Mouse (Mus musculus) heart, adult 2 months (tissue): ENCODE results near the gene Il5. TPM values are rescaled to one million over a fixed set of nuclear protein-coding genes. Genes with fewer than 3 reads are reported as not detected.

Experiments
- DNase-seq, 2 experiments: peaks; one replicate each; pipeline ENCODE4 v3.0.0; 2021
- H3K27ac ChIP-seq: fragments of 200-600 bp; 2 replicates; pipeline ENCODE4 v1.8.1; 2022
- H3K27me3 ChIP-seq: fragments of 200-500 bp; 2 replicates; pipeline ENCODE4 v1.6.1; 2012; ENCODE audit warnings: mild to moderate bottlenecking, low read length, inconsistent platforms, mixed read lengths; ENCODE audit not compliant: control insufficient read depth, insufficient read depth
- H3K36me3 ChIP-seq: fragments of 200-500 bp; 2 replicates; pipeline ENCODE4 v1.6.1; 2012; ENCODE audit warnings: low read length, inconsistent platforms; ENCODE audit not compliant: control insufficient read depth, insufficient read depth
- H3K4me1 ChIP-seq: fragments of 200-500 bp; 2 replicates; pipeline ENCODE4 v1.6.1; 2011; ENCODE audit warnings: low read length; ENCODE audit not compliant: control insufficient read depth, insufficient read depth
- H3K4me3 ChIP-seq: fragments of 200-600 bp; 2 replicates; pipeline ENCODE4 v1.8.1; 2022
- H3K79me2 ChIP-seq: fragments of 200-500 bp; replicated peaks from 2 replicates; pipeline ENCODE4 v1.6.1; 2012; ENCODE audit warnings: mild to moderate bottlenecking, inconsistent platforms, low read length, moderate library complexity, mixed read lengths; ENCODE audit not compliant: control insufficient read depth, insufficient read depth
- H3K9ac ChIP-seq: fragments of 200-500 bp; 2 replicates; pipeline ENCODE4 v1.6.1; 2012; ENCODE audit warnings: low read depth, mild to moderate bottlenecking, control low read depth, inconsistent platforms, low read length, mixed read lengths
- CTCF ChIP-seq: fragments of 200-600 bp; IDR thresholded peaks from 2 replicates; pipeline ENCODE4 v1.8.1; 2022; ENCODE audit warnings: antibody characterized with exemption, mild to moderate bottlenecking, moderate library complexity
- EP300 ChIP-seq: fragments of 200-500 bp; IDR thresholded peaks from 2 replicates; pipeline ENCODE4 v1.6.1; 2011; ENCODE audit warnings: low read depth, low read length, control low read depth; ENCODE audit not compliant: insufficient read depth
- POLR2A ChIP-seq: fragments of 200-500 bp; IDR thresholded peaks from 2 replicates; pipeline ENCODE4 v1.6.1; 2011; ENCODE audit warnings: mild to moderate bottlenecking, low read depth, low read length, control low read depth; ENCODE audit not compliant: insufficient read depth
- WGBS: fragments of 180-500 bp; shearing (Covaris S2); methylation state at CpG from one replicate; pipeline ENCODE4 v1.1.7; 2018; 5-methylcytosine and 5-hydroxymethylcytosine counted together
- intact Hi-C: fragments of 180-260 bp; cut with DNase I; formaldehyde crosslinking; loops from one replicate; pipeline ENCODE4 v1.15.1; 2025
- polyA plus RNA-seq: library from polyadenylated mRNA; depleted of rRNA; stranded (reverse); fragments of >200 nt; gene quantifications from 2 replicates; pipeline ENCODE4 v1.2.3, GENCODE M21; 2012
- total RNA-seq, 2 experiments: library from RNA; stranded (reverse); gene quantifications; 2 replicates each; pipeline ENCODE4 v1.2.3; 2021

The Il5 gene
- total and polyA plus RNA-seq, 3 experiments: 0.21 TPM; not detected in 2

DNA sequence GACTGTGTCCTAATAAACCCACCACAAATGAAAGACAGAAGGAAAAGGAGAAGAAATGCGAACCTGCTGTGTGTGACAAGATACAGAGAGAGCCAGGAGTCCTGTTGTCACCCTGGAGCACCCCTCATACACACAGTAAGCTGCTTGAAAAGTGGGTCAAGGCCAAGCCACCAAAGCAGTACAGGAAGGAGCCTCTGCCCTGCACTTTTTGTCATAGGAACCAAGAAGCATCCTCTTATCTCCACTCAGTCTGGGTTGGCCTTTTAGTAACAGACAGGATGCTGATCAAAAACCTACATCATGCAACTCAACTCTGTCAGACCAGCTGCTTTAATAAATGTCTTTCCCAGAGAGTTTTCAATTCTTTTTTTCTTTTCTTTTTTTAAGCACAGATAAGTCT lies 893 bp upstream of the Il5 start:
- WGBS: 67% methylated on average over 1 of the region's 1 CpGs
- intact Hi-C loops: no loop called here
- Histone ChIP-seq H3K4me3 (no peak overlapping the region), H3K9ac (no peak overlapping the region), H3K4me1 (no peaks in the 10 kb centered on the region), H3K27ac (no peak overlapping the region), H3K27me3 (no peaks in the 10 kb centered on the region), H3K36me3 (no peaks in the 10 kb centered on the region), H3K79me2 (no peaks in the 10 kb centered on the region)
- no peak for TF ChIP-seq EP300
- no peak for TF ChIP-seq POLR2A
- TF ChIP-seq CTCF: no peak
- DNase-seq: no peak

DNA sequence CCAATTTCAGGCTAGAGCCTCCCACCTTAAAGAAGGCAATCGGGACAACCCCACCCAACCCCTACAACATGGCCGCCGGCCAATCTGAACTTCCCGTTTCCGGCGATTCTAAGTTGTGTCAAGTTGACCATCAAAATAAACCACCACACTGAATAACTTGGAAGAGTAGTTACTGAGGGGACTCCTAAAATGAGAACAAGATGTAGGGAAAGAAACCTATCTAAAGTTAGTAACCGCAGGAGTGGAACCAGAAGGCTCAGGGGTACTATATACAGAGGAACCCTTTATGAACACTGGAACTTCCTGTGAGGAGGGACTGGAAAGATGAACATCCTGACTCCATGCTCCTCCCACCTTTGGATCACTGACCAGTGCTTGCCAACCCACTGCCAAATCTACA lies 10.9 kb downstream of the Il5 start:
- Histone ChIP-seq H3K27me3 (no peaks in the 10 kb centered on the region), H3K9ac (no peak overlapping the region), H3K27ac (no peak overlapping the region), H3K4me1 (no peaks in the 10 kb centered on the region), H3K36me3 (no peaks in the 10 kb centered on the region), H3K79me2 (no peaks in the 10 kb centered on the region), H3K4me3 (no peak overlapping the region)
- DNase-seq: no peak
- WGBS: 90% methylated on average over 7 of the region's 7 CpGs
- intact Hi-C loops: loop anchor here (10.0 kb wide), 1 partner anchor 223 kb away; no protein-coding TSS in a partner anchor
- TF ChIP-seq CTCF (no peak), EP300 (no peak), POLR2A (no peak)

DNA sequence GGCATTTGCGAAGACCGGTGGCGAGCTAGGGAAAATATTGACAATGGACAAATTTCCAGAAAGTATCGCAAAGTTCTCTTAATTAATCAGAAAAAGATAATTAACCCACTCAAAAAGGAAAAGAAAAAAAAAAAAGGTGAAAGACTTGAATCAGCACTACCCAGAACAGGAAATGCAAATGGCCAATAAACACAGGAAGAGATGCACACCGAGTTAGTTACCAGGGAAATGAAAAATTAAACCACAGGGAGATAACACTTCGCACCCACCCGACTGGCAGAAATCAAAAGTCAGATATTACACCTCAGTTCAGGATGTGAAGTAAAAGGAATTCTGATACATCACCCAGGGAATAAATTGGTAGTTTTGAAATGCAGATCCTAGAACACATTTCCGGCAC lies 11.7 kb downstream of the Il5 start:
- TF ChIP-seq POLR2A (no peak), EP300 (no peak), CTCF (no peak)

DNA sequence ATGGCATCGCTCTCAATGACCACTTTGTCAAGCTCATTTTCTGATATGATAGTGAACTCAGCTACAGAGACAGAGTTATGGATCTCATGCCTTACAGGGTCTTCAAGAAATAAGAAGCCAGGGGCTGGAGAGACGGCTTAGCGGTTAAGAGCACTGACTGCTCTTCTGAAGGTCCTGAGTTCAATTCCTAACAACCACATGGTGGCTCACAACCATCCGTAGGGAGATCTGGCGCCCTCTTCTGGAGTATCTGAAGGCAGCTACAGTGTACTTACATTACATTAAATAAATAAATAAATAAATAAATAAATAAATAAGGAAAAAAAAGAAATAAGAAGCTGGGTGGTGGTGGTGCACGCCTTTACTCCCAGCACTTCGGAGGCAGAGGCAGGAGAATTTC lies 13.2 kb downstream of the Il5 start:
- WGBS: 82% methylated on average over 7 of the region's 7 CpGs
- H3K4me1 ChIP-seq: no peaks in the 10 kb centered on the region
- no peaks in the 10 kb centered on the region for H3K79me2 ChIP-seq
- H3K27me3 ChIP-seq: no peaks in the 10 kb centered on the region
- no peaks in the 10 kb centered on the region for H3K36me3 ChIP-seq
- intact Hi-C loops: loop anchor here (2.0 to 10.0 kb wide), 2 partner anchors 117 to 221 kb away; no protein-coding TSS in a partner anchor
- TF ChIP-seq CTCF (peak; percentile 30), POLR2A (no peak)
- no peak for DNase-seq
- H3K9ac ChIP-seq: no peak overlapping the region
- H3K4me3 ChIP-seq: no peak overlapping the region
- H3K27ac ChIP-seq: no peak overlapping the region

More for the DNA sequence above, 11.7 kb downstream of the Il5 start:
- 73% methylated on average over 8 of the region's 8 CpGs for WGBS
- H3K79me2 ChIP-seq: no peaks in the 10 kb centered on the region
- H3K9ac ChIP-seq: no peak overlapping the region
- H3K4me1 ChIP-seq: no peaks in the 10 kb centered on the region
- intact Hi-C loops: loop anchor here (10.0 kb wide), 1 partner anchor 223 kb away; no protein-coding TSS in a partner anchor
- H3K27ac ChIP-seq: no peak overlapping the region
- H3K4me3 ChIP-seq: no peak overlapping the region
- no peaks in the 10 kb centered on the region for H3K36me3 ChIP-seq
- DNase-seq: no peak
- H3K27me3 ChIP-seq: no peaks in the 10 kb centered on the region

DNA sequence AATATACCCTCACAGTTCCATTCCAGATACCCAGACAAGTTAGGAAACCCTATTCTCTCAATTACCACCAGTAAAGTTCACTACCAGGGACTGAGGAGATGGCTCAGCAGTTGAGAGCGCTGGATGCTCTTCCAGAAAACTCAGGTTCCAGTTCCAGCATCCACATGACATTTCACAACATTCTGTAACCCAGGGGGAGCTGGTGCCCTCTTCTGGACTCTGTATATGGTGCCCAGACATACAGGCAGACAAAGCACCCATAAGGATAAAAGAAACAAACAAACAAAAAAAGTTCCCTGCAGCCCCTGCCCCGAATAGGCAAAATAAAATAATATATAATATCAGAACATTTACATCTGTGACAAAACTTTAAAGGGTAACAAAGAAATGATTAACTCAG lies 13.8 kb downstream of the Il5 start:
- Histone ChIP-seq H3K27me3 (no peaks in the 10 kb centered on the region), H3K9ac (no peak overlapping the region), H3K4me1 (no peaks in the 10 kb centered on the region), H3K27ac (no peak overlapping the region), H3K79me2 (no peaks in the 10 kb centered on the region), H3K4me3 (no peak overlapping the region), H3K36me3 (no peaks in the 10 kb centered on the region)
- DNase-seq: no peak
- intact Hi-C loops: loop anchor here (2.0 to 10.0 kb wide), 2 partner anchors 116 to 220 kb away; no protein-coding TSS in a partner anchor
- TF ChIP-seq EP300 (no peak), POLR2A (no peak), CTCF (no peak)
- 75% methylated on average over 2 of the region's 2 CpGs for WGBS

DNA sequence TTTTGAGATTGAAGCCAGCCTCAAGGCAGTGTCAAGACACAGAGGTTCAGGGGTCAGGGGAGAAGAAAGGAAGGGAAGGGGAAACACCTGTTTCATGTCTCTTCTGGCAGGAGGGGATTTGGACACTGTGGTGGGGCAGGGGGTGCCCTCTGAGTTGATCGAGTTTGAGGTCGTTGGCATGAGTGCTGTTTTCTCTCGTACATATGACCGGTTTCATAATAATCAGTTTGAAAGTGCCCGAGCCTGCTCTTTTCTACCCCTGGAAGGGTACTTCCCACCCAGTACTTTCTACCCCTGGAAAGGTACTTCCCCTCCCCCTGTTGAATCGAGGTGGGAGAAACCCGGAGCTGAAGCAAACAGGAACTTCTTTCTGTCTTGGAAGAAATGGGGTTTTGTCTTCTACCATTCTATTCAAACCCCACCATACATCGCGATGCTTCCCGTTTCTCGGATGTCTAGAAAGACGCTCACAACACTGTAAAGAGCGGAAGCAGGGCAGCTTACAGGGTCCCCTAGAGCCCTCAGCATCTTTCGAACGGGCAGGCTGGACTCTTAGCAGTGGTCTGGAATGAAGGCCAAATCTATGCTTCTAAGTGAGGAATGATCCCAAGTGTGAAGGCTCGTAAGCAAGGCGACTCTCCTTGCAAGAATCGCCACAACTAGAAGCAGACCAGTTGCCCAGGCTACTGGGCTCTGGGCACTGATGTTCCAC lies 14.5 kb downstream of the Il5 start:
- TF ChIP-seq CTCF (no peak), EP300 (no peak), POLR2A (no peak)
- Histone ChIP-seq H3K79me2 (no peaks in the 10 kb centered on the region), H3K4me1 (no peaks in the 10 kb centered on the region), H3K36me3 (no peaks in the 10 kb centered on the region), H3K27ac (no peak overlapping the region), H3K27me3 (no peaks in the 10 kb centered on the region), H3K4me3 (no peak overlapping the region), H3K9ac (no peak overlapping the region)
- no peak for DNase-seq
- 60% methylated on average over 18 of the region's 18 CpGs for WGBS
- intact Hi-C loops: loop anchor here (2.0 to 10.0 kb wide), 2 partner anchors 116 to 220 kb away; no protein-coding TSS in a partner anchor
